Mouse (Mus musculus): ENCODE measurements around the gene Ric3. TPM values are rescaled to one million over a fixed set of nuclear protein-coding genes. Genes with fewer than 3 reads are reported as not detected.
"Not testable (repeated sequence)": the region's sequence is repeated elsewhere in the genome, so short reads cannot be mapped to it uniquely, and the experiment has no call there.

The Ric3 gene
- polyA plus RNA-seq, 1 experiment from 2014 or later, result 34.6 TPM

GRCm38 (mm10) chr7:109101167-109101566 lies 18.0 kb upstream of the Ric3 start:
- Histone ChIP-seq H3K36me3 (ENCODE audit: control insufficient read depth, insufficient read depth, low read length) (no peaks in the 10 kb centered on the region), H3K27me3 (ENCODE audit: control insufficient read depth, insufficient read depth, low read length) (no peaks in the 10 kb centered on the region), H3K9ac (replicated peaks; ENCODE audit: low read depth, low read length) (no peak overlapping the region), H3K4me1 (ENCODE audit: control insufficient read depth, insufficient read depth, low read length) (no peaks in the 10 kb centered on the region), H3K4me3 (ENCODE audit: low read depth, low read length) (no peak overlapping the region), H3K9me3 (ENCODE audit: control insufficient read depth, low read length) (no peaks in the 10 kb centered on the region), H3K4me2 (ENCODE audit: low read depth, low read length) (no peak overlapping the region), H3K27ac (ENCODE audit: low read depth, low read length) (no peak overlapping the region)
- WGBS, result 94% methylated on average over 3 of the region's 3 CpGs
- no peak for ATAC-seq (ENCODE audit: low read depth)

GRCm38 (mm10) chr7:109098145-109099018 lies 15.3 kb upstream of the Ric3 start:
- Histone ChIP-seq H3K36me3 (ENCODE audit: control insufficient read depth, insufficient read depth, low read length) (no peaks in the 10 kb centered on the region), H3K27ac (ENCODE audit: low read depth, low read length) (no peak overlapping the region), H3K4me3 (ENCODE audit: low read depth, low read length) (no peak overlapping the region), H3K4me2 (ENCODE audit: low read depth, low read length) (no peak overlapping the region), H3K9me3 (ENCODE audit: control insufficient read depth, low read length) (no peaks in the 10 kb centered on the region), H3K27me3 (ENCODE audit: control insufficient read depth, insufficient read depth, low read length) (no peaks in the 10 kb centered on the region), H3K9ac (replicated peaks; ENCODE audit: low read depth, low read length) (no peak overlapping the region), H3K4me1 (ENCODE audit: control insufficient read depth, insufficient read depth, low read length) (no peaks in the 10 kb centered on the region)
- ATAC-seq (ENCODE audit: low read depth), result peak; percentile 68
- 21% methylated on average over 6 of the region's 6 CpGs for WGBS

GRCm38 (mm10) chr7:109097203-109097602 lies 14.1 kb upstream of the Ric3 start:
- Histone ChIP-seq H3K9ac (replicated peaks; ENCODE audit: low read depth, low read length) (no peak overlapping the region), H3K36me3 (ENCODE audit: control insufficient read depth, insufficient read depth, low read length) (no peaks in the 10 kb centered on the region), H3K4me2 (ENCODE audit: low read depth, low read length) (no peak overlapping the region), H3K9me3 (ENCODE audit: control insufficient read depth, low read length) (no peaks in the 10 kb centered on the region), H3K27ac (ENCODE audit: low read depth, low read length) (no peak overlapping the region), H3K4me1 (ENCODE audit: control insufficient read depth, insufficient read depth, low read length) (no peaks in the 10 kb centered on the region), H3K27me3 (ENCODE audit: control insufficient read depth, insufficient read depth, low read length) (no peaks in the 10 kb centered on the region), H3K4me3 (ENCODE audit: low read depth, low read length) (no peak overlapping the region)
- ATAC-seq (ENCODE audit: low read depth), result 0 out of 2 replicates have a peak, but pooled peaks have one; percentile 24
- WGBS, result 85% methylated on average over 7 of the region's 7 CpGs

- Histone ChIP-seq H3K4me3 (ENCODE audit: low read depth, low read length) (no peak overlapping the region), H3K4me1 (ENCODE audit: control insufficient read depth, insufficient read depth, low read length) (no peaks in the 10 kb centered on the region), H3K36me3 (ENCODE audit: control insufficient read depth, insufficient read depth, low read length) (no peaks in the 10 kb centered on the region), H3K4me2 (ENCODE audit: low read depth, low read length) (no peak overlapping the region), H3K9ac (replicated peaks; ENCODE audit: low read depth, low read length) (no peak overlapping the region), H3K27me3 (ENCODE audit: control insufficient read depth, insufficient read depth, low read length) (no peaks in the 10 kb centered on the region), H3K9me3 (ENCODE audit: control insufficient read depth, low read length) (no peaks in the 10 kb centered on the region), H3K27ac (ENCODE audit: low read depth, low read length) (no peak overlapping the region)
- 84% methylated on average over 4 of the region's 4 CpGs for WGBS
- ATAC-seq (ENCODE audit: low read depth), result no peak
Measured at GRCm38 (mm10) chr7:109096618-109097017, 13.5 kb upstream of the Ric3 start.

GRCm38 (mm10) chr7:109094294-109094693 lies 11.2 kb upstream of the Ric3 start:
- Histone ChIP-seq H3K36me3 (ENCODE audit: control insufficient read depth, insufficient read depth, low read length) (no peaks in the 10 kb centered on the region), H3K27me3 (ENCODE audit: control insufficient read depth, insufficient read depth, low read length) (no peaks in the 10 kb centered on the region), H3K4me3 (ENCODE audit: low read depth, low read length) (no peak overlapping the region), H3K9ac (replicated peaks; ENCODE audit: low read depth, low read length) (no peak overlapping the region), H3K4me2 (ENCODE audit: low read depth, low read length) (no peak overlapping the region), H3K4me1 (ENCODE audit: control insufficient read depth, insufficient read depth, low read length) (no peaks in the 10 kb centered on the region), H3K9me3 (ENCODE audit: control insufficient read depth, low read length) (no peaks in the 10 kb centered on the region), H3K27ac (ENCODE audit: low read depth, low read length) (no peak overlapping the region)
- WGBS, result 84% methylated on average over 7 of the region's 7 CpGs
- ATAC-seq (ENCODE audit: low read depth), result no peak

GRCm38 (mm10) chr7:109091316-109091715 lies 8.2 kb upstream of the Ric3 start:
- H3K9me3 ChIP-seq (ENCODE audit: control insufficient read depth, low read length); H3K27me3 ChIP-seq (ENCODE audit: control insufficient read depth, insufficient read depth, low read length); H3K4me3 ChIP-seq (ENCODE audit: low read depth, low read length); H3K36me3 ChIP-seq (ENCODE audit: control insufficient read depth, insufficient read depth, low read length); H3K4me2 ChIP-seq (ENCODE audit: low read depth, low read length); H3K9ac ChIP-seq (replicated peaks; ENCODE audit: low read depth, low read length); H3K27ac ChIP-seq (ENCODE audit: low read depth, low read length); H3K4me1 ChIP-seq (ENCODE audit: control insufficient read depth, insufficient read depth, low read length); ATAC-seq (ENCODE audit: low read depth): not testable (repeated sequence)
- 96% methylated on average over 2 of the region's 2 CpGs for WGBS

GRCm38 (mm10) chr7:109086946-109087345 lies 3.8 kb upstream of the Ric3 start:
- 36% methylated on average over 2 of the region's 2 CpGs for WGBS
- peaks cover 7% of the 10 kb centered on the region; the same call in 1 of the 2 replicates for H3K4me1 ChIP-seq (ENCODE audit: control insufficient read depth, insufficient read depth, low read length)
- H3K27ac ChIP-seq (ENCODE audit: low read depth, low read length), result no peak overlapping the region
- no peaks in the 10 kb centered on the region for H3K9me3 ChIP-seq (ENCODE audit: control insufficient read depth, low read length)
- no peaks in the 10 kb centered on the region for H3K36me3 ChIP-seq (ENCODE audit: control insufficient read depth, insufficient read depth, low read length)
- no peak overlapping the region for H3K4me3 ChIP-seq (ENCODE audit: low read depth, low read length)
- H3K27me3 ChIP-seq (ENCODE audit: control insufficient read depth, insufficient read depth, low read length), result no peaks in the 10 kb centered on the region
- no peak overlapping the region for H3K9ac ChIP-seq (replicated peaks; ENCODE audit: low read depth, low read length)
- ATAC-seq (ENCODE audit: low read depth), result no peak
- H3K4me2 ChIP-seq (ENCODE audit: low read depth, low read length), result no peak overlapping the region

GRCm38 (mm10) chr7:109083813-109084184 lies 668 bp upstream of the Ric3 start:
- H3K36me3 ChIP-seq (ENCODE audit: control insufficient read depth, insufficient read depth, low read length), result no peaks in the 10 kb centered on the region
- peak overlapping the region; percentile 56; the same call in 1 of the 2 replicates for H3K4me2 ChIP-seq (ENCODE audit: low read depth, low read length)
- no peak overlapping the region for H3K27ac ChIP-seq (ENCODE audit: low read depth, low read length)
- ATAC-seq (ENCODE audit: low read depth), result no peak
- H3K9me3 ChIP-seq (ENCODE audit: control insufficient read depth, low read length), result no peaks in the 10 kb centered on the region
- H3K9ac ChIP-seq (replicated peaks; ENCODE audit: low read depth, low read length), result no peak overlapping the region
- 88% methylated on average over 4 of the region's 4 CpGs for WGBS
- peaks cover 9% of the 10 kb centered on the region; the same call in 1 of the 2 replicates for H3K4me1 ChIP-seq (ENCODE audit: control insufficient read depth, insufficient read depth, low read length)
- no peaks in the 10 kb centered on the region for H3K27me3 ChIP-seq (ENCODE audit: control insufficient read depth, insufficient read depth, low read length)
- no peak overlapping the region for H3K4me3 ChIP-seq (ENCODE audit: low read depth, low read length)

- no peaks in the 10 kb centered on the region for H3K27me3 ChIP-seq (ENCODE audit: control insufficient read depth, insufficient read depth, low read length)
- WGBS, result 21% methylated on average over 12 of the region's 12 CpGs
- no peak overlapping the region for H3K27ac ChIP-seq (ENCODE audit: low read depth, low read length)
- H3K9ac ChIP-seq (replicated peaks; ENCODE audit: low read depth, low read length), result peak overlapping the region; percentile 82
- no peaks in the 10 kb centered on the region for H3K36me3 ChIP-seq (ENCODE audit: control insufficient read depth, insufficient read depth, low read length)
- peak overlapping the region; percentile 56 for H3K4me2 ChIP-seq (ENCODE audit: low read depth, low read length)
- no peaks in the 10 kb centered on the region for H3K9me3 ChIP-seq (ENCODE audit: control insufficient read depth, low read length)
- ATAC-seq (ENCODE audit: low read depth), result no peak
- peaks cover 9% of the 10 kb centered on the region; the same call in 1 of the 2 replicates for H3K4me1 ChIP-seq (ENCODE audit: control insufficient read depth, insufficient read depth, low read length)
- H3K4me3 ChIP-seq (ENCODE audit: low read depth, low read length), result peak overlapping the region; percentile 86
Measured at GRCm38 (mm10) chr7:109082269-109083112, 640 bp downstream of the Ric3 start.
